Mouse (Mus musculus): ENCODE measurements around the gene Kcnb1.

DNA sequence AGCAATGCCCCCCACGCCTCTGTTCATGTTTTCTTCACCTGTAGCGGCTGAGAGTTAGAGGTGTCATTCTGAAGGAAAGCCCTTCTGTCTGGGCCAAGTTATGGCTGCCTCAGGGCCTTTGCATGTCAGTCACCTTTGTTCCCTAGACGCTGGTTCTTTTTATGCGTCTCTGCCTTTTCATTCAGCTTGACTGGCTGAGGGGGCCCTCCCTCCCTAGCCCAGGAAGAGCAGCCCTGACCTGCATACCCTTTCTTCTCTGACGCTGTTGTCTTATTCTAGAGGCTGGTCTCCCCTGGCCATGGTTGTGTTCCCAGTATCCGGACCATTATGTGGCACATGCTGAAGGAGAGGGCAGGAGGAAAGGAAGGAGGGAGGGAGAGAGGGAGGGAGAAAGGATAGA, 108.8 kb downstream of the Kcnb1 start:
- no peak for TF ChIP-seq POLR2A (IDR thresholded peaks at IDR 0.05; ENCODE audit: borderline replicate concordance, control insufficient read depth, low read depth, low read length)
- no peak for TF ChIP-seq CTCF (IDR thresholded peaks at IDR 0.05; ENCODE audit: control insufficient read depth, insufficient read depth, low read length)
